Mouse (Mus musculus): ENCODE measurements around the gene Chic2.

GRCm38 (mm10) chr5:75070656-75071375 is 26.2 kb upstream of the Chic2 start:
- no peak for TF ChIP-seq EP300 (IDR thresholded peaks at IDR 0.05; ENCODE audit: insufficient read depth, low read depth, low read length)
- no peak for TF ChIP-seq CTCF (IDR thresholded peaks at IDR 0.05)

All from heart, adult 2 months (tissue).